In the genomic region with DNA sequence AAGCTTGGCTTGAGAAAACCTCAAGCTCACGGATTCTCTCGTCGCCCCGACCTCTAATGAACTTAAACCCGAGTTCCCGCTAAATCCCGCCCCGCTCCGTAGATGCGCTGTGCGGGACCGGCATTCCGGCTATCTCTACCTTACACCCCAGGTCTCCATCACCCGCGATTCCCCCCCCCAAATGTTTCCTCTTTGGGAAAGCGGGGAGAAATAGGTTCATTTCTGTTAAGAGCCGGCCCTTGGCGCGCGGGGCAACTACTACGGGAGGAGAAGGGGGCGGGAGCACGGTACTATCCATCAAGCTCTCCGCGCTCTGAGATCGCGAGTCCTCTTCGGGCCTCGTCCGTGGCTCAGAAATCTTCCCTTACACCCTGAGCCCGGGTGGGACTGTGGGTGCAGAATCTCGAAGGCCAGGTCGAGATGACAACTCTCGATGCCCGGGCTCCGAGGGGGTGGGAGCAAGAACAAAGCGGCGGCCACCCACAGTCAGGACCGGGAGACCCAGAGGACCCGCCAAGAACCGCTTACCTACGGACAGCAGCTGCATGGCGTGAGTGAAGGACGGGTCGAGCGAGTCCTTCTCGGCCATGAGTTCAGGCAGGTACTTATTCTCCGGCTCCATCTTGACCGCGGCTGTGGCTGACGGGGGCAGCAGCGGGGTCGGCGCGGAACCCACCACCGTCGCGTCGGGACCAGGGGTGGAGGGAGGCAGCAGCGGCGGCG, we compare ENCODE assay signal across 8 mouse cellular contexts. TPM values are rescaled to one million over a fixed set of nuclear protein-coding genes. Genes with fewer than 3 reads are reported as not detected.
A peak's percentile ranks its signal among the peaks of the same experiment; 100 is the strongest.
DNase-seq lines count a peak whose midpoint lies in the region; ATAC-seq lines count a peak whose summit lies in the region.

No protein-coding gene starts in this region.

- WGBS in heart, embryonic 13.5 days = under 1% methylated on average over 62 of the region's 62 CpGs
- under 1% methylated on average over 62 of the region's 62 CpGs for WGBS in liver, embryonic 15.5 days (ENCODE audit: insufficient replicate concordance)
- WGBS in neural tube, embryonic 11.5 days = under 1% methylated on average over 60 of the region's 62 CpGs
- WGBS in stomach, embryonic 16.5 days = under 1% methylated on average over 62 of the region's 62 CpGs

- peak; percentile 33 to 36 for DNase-seq in B cell, adult 2 months
- DNase-seq in adrenal gland, postnatal 4 days (ENCODE audit: low spot score in 2 of 2) = peak; percentile 18 to 21
- DNase-seq in kidney, postnatal 10 days = peak; percentile 70
- peak; percentile 70 for DNase-seq in neural tube, embryonic 11.5 days (ENCODE audit: low spot score)

- H3K9ac ChIP-seq in heart, embryonic 13.5 days = peak overlapping the region; percentile 100
- H3K9ac ChIP-seq in liver, embryonic 15.5 days = peak overlapping the region; percentile 98
- peak overlapping the region; percentile 99 for H3K9ac ChIP-seq in neural tube, embryonic 11.5 days (ENCODE audit: low read length)
- peak overlapping the region; percentile 96 for H3K9ac ChIP-seq in stomach, embryonic 16.5 days (ENCODE audit: low read length)

- peaks cover 34% of the 10 kb centered on the region for H3K4me1 ChIP-seq in erythroblast, embryonic 14.5 days (ENCODE audit: control insufficient read depth)
- H3K4me1 ChIP-seq in heart, embryonic 13.5 days = peaks cover 43% of the 10 kb centered on the region
- peaks cover 43% of the 10 kb centered on the region for H3K4me1 ChIP-seq in liver, embryonic 15.5 days (replicated peaks)
- H3K4me1 ChIP-seq in neural tube, embryonic 11.5 days (ENCODE audit: control insufficient read depth, insufficient read depth, low read length) = peaks cover 11% of the 10 kb centered on the region
- H3K4me1 ChIP-seq in stomach, embryonic 16.5 days (ENCODE audit: control insufficient read depth, insufficient read depth, low read length) = peaks cover 24% of the 10 kb centered on the region

- no peaks in the 10 kb centered on the region for H3K27me3 ChIP-seq in erythroblast, embryonic 14.5 days (ENCODE audit: control insufficient read depth)
- H3K27me3 ChIP-seq in heart, embryonic 13.5 days (replicated peaks) = no peaks in the 10 kb centered on the region
- no peaks in the 10 kb centered on the region for H3K27me3 ChIP-seq in liver, embryonic 15.5 days
- no peaks in the 10 kb centered on the region for H3K27me3 ChIP-seq in neural tube, embryonic 11.5 days (ENCODE audit: control insufficient read depth, insufficient read depth, low read length)
- H3K27me3 ChIP-seq in stomach, embryonic 16.5 days (ENCODE audit: control insufficient read depth, insufficient read depth, low read length) = no peaks in the 10 kb centered on the region

- ATAC-seq in heart, embryonic 13.5 days (ENCODE audit: extremely low read depth, insufficient number of reproducible peaks, low FRiP score, low TSS enrichment) = no peak; the same call in 1 of the 2 replicates
- peak; percentile 7 for ATAC-seq in liver, embryonic 15.5 days (ENCODE audit: insufficient read depth)
- ATAC-seq in neural tube, embryonic 11.5 days (ENCODE audit: insufficient read depth, low FRiP score, low TSS enrichment) = peak; percentile 18; the same call in 1 of the 2 replicates
- peak; percentile 9; the same call in 1 of the 2 replicates for ATAC-seq in stomach, embryonic 16.5 days (ENCODE audit: insufficient read depth, low FRiP score)

- peaks cover 8% of the 10 kb centered on the region for H3K36me3 ChIP-seq in erythroblast, embryonic 14.5 days (ENCODE audit: control insufficient read depth)
- H3K36me3 ChIP-seq in heart, embryonic 13.5 days = peaks cover 15% of the 10 kb centered on the region
- H3K36me3 ChIP-seq in liver, embryonic 15.5 days (replicated peaks) = peaks cover 8% of the 10 kb centered on the region; the same call in 1 of the 2 replicates
- H3K36me3 ChIP-seq in neural tube, embryonic 11.5 days (ENCODE audit: control insufficient read depth, insufficient read depth, low read length) = no peaks in the 10 kb centered on the region
- no peaks in the 10 kb centered on the region for H3K36me3 ChIP-seq in stomach, embryonic 16.5 days (ENCODE audit: control insufficient read depth, insufficient read depth, low read length)

- no peaks in the 10 kb centered on the region for H3K9me3 ChIP-seq in erythroblast, embryonic 14.5 days (ENCODE audit: control insufficient read depth, low read length)
- no peaks in the 10 kb centered on the region for H3K9me3 ChIP-seq in heart, embryonic 13.5 days
- no peaks in the 10 kb centered on the region for H3K9me3 ChIP-seq in liver, embryonic 15.5 days (replicated peaks)
- H3K9me3 ChIP-seq in neural tube, embryonic 11.5 days (ENCODE audit: control insufficient read depth, low read length) = no peaks in the 10 kb centered on the region
- H3K9me3 ChIP-seq in stomach, embryonic 16.5 days (replicated peaks; ENCODE audit: control insufficient read depth, low read length) = no peaks in the 10 kb centered on the region

- H3K27ac ChIP-seq in heart, embryonic 13.5 days (replicated peaks) = peak overlapping the region; percentile 99
- peak overlapping the region; percentile 89 for H3K27ac ChIP-seq in liver, embryonic 15.5 days (replicated peaks)
- peak overlapping the region; percentile 96 for H3K27ac ChIP-seq in neural tube, embryonic 11.5 days (ENCODE audit: low read depth, low read length)
- peak overlapping the region; percentile 96 for H3K27ac ChIP-seq in stomach, embryonic 16.5 days (ENCODE audit: low read length)

- H3K4me2 ChIP-seq in heart, embryonic 13.5 days = peak overlapping the region; percentile 79
- peak overlapping the region; percentile 90 for H3K4me2 ChIP-seq in liver, embryonic 15.5 days
- peak overlapping the region; percentile 54 for H3K4me2 ChIP-seq in neural tube, embryonic 11.5 days (ENCODE audit: low read depth)
- H3K4me2 ChIP-seq in stomach, embryonic 16.5 days (ENCODE audit: low read depth, low read length) = peak overlapping the region; percentile 56

- peak overlapping the region; percentile 100 for H3K4me3 ChIP-seq in erythroblast, embryonic 14.5 days (replicated peaks)
- H3K4me3 ChIP-seq in heart, embryonic 13.5 days = peak overlapping the region; percentile 100
- peak overlapping the region; percentile 100 for H3K4me3 ChIP-seq in liver, embryonic 15.5 days (replicated peaks)
- H3K4me3 ChIP-seq in neural tube, embryonic 11.5 days (ENCODE audit: low read depth, low read length) = peak overlapping the region; percentile 100
- peak overlapping the region; percentile 88 for H3K4me3 ChIP-seq in stomach, embryonic 16.5 days (replicated peaks; ENCODE audit: low read length)

RNA-seq across cellular contexts. Expression of gene Khdrbs1, which starts 0.7 kb away (rescaled TPM):
- total RNA-seq in adrenal gland, postnatal 4 days (2021) = 100 to 1,000 TPM; 122 to 138 TPM
- polyA plus RNA-seq in erythroblast, embryonic 14.5 days (2012) = 5.8 and 6.3 TPM in 2 replicates
- 75.6 and 77.5 TPM in 2 replicates for polyA plus RNA-seq in heart, embryonic 13.5 days (2015; fragmentation: Nextera tagmentation; extraction: Ambion mirVana)
- 25.7 and 26.1 TPM in 2 replicates for polyA plus RNA-seq in liver, embryonic 15.5 days (2015; fragmentation: Nextera tagmentation; extraction: Ambion mirVana)
- 183 and 195 TPM in 2 replicates for polyA plus RNA-seq in neural tube, embryonic 11.5 days (2014; fragmentation: Nextera tagmentation; extraction: Ambion mirVana)
- polyA plus RNA-seq in stomach, embryonic 16.5 days (2015; fragmentation: Nextera tagmentation; extraction: Ambion mirVana) = 52.8 and 54.5 TPM in 2 replicates

RNA-seq across cellular contexts. Expression of gene Tmem39b, which starts 44.8 kb away (rescaled TPM):
- 10 to 100 TPM; 15.9 to 19.4 TPM for total RNA-seq in adrenal gland, postnatal 4 days (2021)
- polyA plus RNA-seq in erythroblast, embryonic 14.5 days (2012) = 1.0 and 1.4 TPM in 2 replicates
- polyA plus RNA-seq in heart, embryonic 13.5 days (2015; fragmentation: Nextera tagmentation; extraction: Ambion mirVana) = 6.7 and 6.9 TPM in 2 replicates
- polyA plus RNA-seq in liver, embryonic 15.5 days (2015; fragmentation: Nextera tagmentation; extraction: Ambion mirVana) = 2.5 and 3.5 TPM in 2 replicates
- polyA plus RNA-seq in neural tube, embryonic 11.5 days (2014; fragmentation: Nextera tagmentation; extraction: Ambion mirVana) = 32.4 and 34.1 TPM in 2 replicates
- polyA plus RNA-seq in stomach, embryonic 16.5 days (2015; fragmentation: Nextera tagmentation; extraction: Ambion mirVana) = 11.7 and 13.9 TPM in 2 replicates

Comparison
In these comparisons a context has a peak if more than half of its experiments do, and no peak if none do; other contexts are left out.
1. DNase-seq: peak in every context shown above with its lines; median percentile 70 in kidney, postnatal 10 days; 70 in neural tube, embryonic 11.5 days; 34 in B cell, adult 2 months; 20 in adrenal gland, postnatal 4 days.